Mouse (Mus musculus) stomach, postnatal 0 days (tissue): ENCODE results near the gene Begain. TPM values are rescaled to one million over a fixed set of nuclear protein-coding genes. Genes with fewer than 3 reads are reported as not detected.

ENCODE experiments used
- ATAC-seq: fragments of 200-750 bp; cut with Nextera tagmentation; 2 replicates; pipeline ENCODE4 v1.8.0; 2017; ENCODE audit not compliant: low FRiP score, low TSS enrichment
- DNase-seq: peaks from one replicate; pipeline ENCODE4 v3.0.0-alpha.2; 2016; ENCODE audit warnings: low spot score
- H3K27ac ChIP-seq: fragments of 300-500 bp; sonication (generic); replicated peaks from 2 replicates; pipeline ENCODE4 v1.5.1; 2014; ENCODE audit warnings: mild to moderate bottlenecking, control low read depth
- H3K27me3 ChIP-seq: fragments of 300-500 bp; sonication (generic); 2 replicates; pipeline ENCODE4 v1.6.1; 2014; ENCODE audit warnings: low read length; ENCODE audit not compliant: control insufficient read depth, insufficient read depth
- H3K36me3 ChIP-seq: fragments of 300-500 bp; sonication (generic); 2 replicates; pipeline ENCODE4 v1.6.1; 2014; ENCODE audit warnings: low read length, mixed read lengths; ENCODE audit not compliant: control insufficient read depth, insufficient read depth
- H3K4me1 ChIP-seq: fragments of 300-500 bp; sonication (generic); replicated peaks from 2 replicates; pipeline ENCODE4 v1.6.1; 2014; ENCODE audit warnings: antibody characterized with exemption; ENCODE audit not compliant: control insufficient read depth, insufficient read depth
- H3K4me2 ChIP-seq: fragments of 300-500 bp; sonication (generic); replicated peaks from 2 replicates; pipeline ENCODE4 v1.6.1; 2014; ENCODE audit warnings: low read depth, mild to moderate bottlenecking, control low read depth, moderate library complexity
- H3K4me3 ChIP-seq: fragments of 300-500 bp; sonication (generic); 2 replicates; pipeline ENCODE4 v1.5.1; 2014; ENCODE audit warnings: low read depth, low read length, control low read depth
- H3K9ac ChIP-seq: fragments of 300-500 bp; sonication (generic); 2 replicates; pipeline ENCODE4 v1.6.1; 2014; ENCODE audit warnings: mild to moderate bottlenecking, low read length, control low read depth, mixed read lengths
- H3K9me3 ChIP-seq: fragments of 300-500 bp; sonication (generic); 2 replicates; pipeline ENCODE4 v1.6.1; 2016; ENCODE audit warnings: low read length; ENCODE audit not compliant: control insufficient read depth
- CTCF ChIP-seq: IDR thresholded peaks from 2 replicates; pipeline ENCODE4 v1.5.1; 2016; ENCODE audit warnings: antibody characterized with exemption, low read depth, mild to moderate bottlenecking, moderate library complexity
- EP300 ChIP-seq: optimal IDR thresholded peaks from 2 replicates; pipeline ENCODE3; 2016; ENCODE audit warnings: antibody characterized with exemption
- WGBS: fragments of 180-500 bp; shearing (Covaris S2); extraction: QIAGEN DNeasy Blood & Tissue Kit; methylation state at CpG from one replicate; pipeline ENCODE4 v1.1.7; 2014; 5-methylcytosine and 5-hydroxymethylcytosine counted together
- polyA plus RNA-seq: library from polyadenylated mRNA; unstranded; fragments of >200 nt; fragmentation: Nextera tagmentation; extraction: Ambion mirVana; gene quantifications from 2 replicates; pipeline ENCODE4 v1.2.1, GENCODE M21; 2015

Gene Begain
- polyA plus RNA-seq, 1 experiment from 2014 or later, result 1.6 TPM

DNA sequence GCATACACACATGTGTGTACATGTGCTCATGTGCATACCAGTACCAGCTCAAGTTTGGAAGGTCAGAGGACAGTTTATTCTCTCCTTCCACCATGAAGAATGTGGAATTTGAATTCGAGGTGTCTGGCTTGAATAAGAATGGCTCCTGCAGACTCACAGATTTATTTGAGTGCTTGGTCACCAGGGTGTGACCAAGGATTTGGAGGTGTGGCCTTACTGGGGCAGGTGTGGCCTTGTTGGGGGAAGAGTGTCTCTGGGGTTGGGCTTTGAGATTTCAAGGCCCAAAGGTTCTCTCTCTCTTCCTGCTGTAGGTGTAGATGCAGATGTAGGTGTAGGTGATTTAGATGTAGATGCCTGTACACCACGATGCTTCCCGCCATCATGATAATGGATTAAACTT is 15.5 kb upstream of the Begain start:
- no peak for TF ChIP-seq CTCF
- TF ChIP-seq EP300, result no peak
- Histone ChIP-seq H3K4me2 (no peak overlapping the region), H3K27ac (no peak overlapping the region), H3K4me3 (no peak overlapping the region), H3K27me3 (no peaks in the 10 kb centered on the region), H3K4me1 (no peaks in the 10 kb centered on the region), H3K9ac (no peak overlapping the region), H3K9me3 (no peaks in the 10 kb centered on the region), H3K36me3 (no peaks in the 10 kb centered on the region)
- no peak for DNase-seq
- ATAC-seq, result no peak
- 80% methylated on average over 3 of the region's 3 CpGs for WGBS

DNA sequence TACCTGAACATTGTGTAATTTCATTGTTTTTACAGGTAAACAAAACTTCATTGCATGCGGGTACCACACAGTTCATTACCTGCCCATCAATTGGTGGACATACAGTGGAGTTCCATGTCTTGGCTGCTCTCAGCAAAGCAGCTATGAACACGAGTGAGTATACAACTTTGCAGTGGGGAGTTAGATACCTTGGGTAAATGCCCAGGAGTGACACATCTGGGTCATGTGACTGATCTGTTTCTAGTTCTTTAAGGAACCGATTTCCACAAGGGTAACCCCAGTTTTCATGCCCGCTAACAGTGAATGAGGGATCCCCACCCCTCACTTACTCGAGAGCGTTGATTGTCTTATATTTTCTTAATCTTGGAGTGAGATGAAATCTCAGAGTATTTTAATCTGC is 9.0 kb upstream of the Begain start:
- H3K9ac ChIP-seq, result no peak overlapping the region
- no peak for TF ChIP-seq CTCF
- TF ChIP-seq EP300, result no peak
- H3K4me1 ChIP-seq, result no peaks in the 10 kb centered on the region
- WGBS, result 66% methylated on average over 6 of the region's 6 CpGs
- no peak overlapping the region for H3K4me2 ChIP-seq
- H3K27me3 ChIP-seq, result no peaks in the 10 kb centered on the region
- ATAC-seq (no peak), DNase-seq (no peak)
- H3K4me3 ChIP-seq, result no peak overlapping the region
- H3K27ac ChIP-seq, result no peak overlapping the region
- H3K36me3 ChIP-seq, result no peaks in the 10 kb centered on the region
- H3K9me3 ChIP-seq, result no peaks in the 10 kb centered on the region

DNA sequence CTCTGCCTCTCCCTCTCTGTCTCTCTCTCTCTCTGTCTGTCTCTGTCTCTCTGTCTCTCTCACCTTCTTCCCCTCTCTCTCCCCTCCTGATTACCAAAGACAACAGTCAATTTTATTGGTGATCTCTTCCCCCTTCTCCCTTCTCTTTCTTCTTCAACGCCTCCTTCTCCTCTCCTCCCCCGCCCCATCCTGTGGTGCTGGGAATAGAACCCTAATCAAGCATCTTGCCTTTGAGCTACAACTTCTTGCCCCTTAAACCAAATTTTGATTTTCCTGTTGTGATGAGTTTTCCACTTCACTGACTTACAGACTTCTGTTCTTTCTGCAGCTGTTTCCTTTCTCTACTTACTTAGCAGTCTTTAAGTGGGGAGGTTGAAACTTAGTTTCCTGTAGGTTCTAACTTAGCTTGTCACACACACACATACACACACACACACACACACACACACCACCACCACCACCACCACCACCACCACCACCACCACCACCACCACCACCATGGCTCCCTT is 6.8 kb upstream of the Begain start:
- no peak for ATAC-seq
- no peak for DNase-seq

DNA sequence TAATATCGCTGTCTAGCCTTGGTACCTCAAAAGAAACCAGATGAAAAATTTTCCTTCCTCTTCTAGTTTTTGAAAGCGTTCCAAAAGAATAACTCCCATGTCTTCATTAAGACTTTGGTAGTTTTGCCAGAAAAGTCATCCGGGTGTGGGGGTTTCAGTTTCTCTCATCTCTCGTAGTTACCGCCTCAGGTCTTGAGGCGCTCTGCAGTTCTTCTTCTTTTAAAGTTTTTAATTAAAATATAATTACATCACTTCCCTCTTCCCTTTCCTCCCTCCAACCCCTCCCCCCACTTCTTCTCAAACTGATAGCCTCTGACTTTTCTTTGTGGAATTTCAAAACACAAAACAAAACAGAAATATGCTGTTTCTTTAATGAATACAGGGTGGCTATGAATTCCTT is 6.1 kb upstream of the Begain start:
- Histone ChIP-seq H3K27me3 (no peaks in the 10 kb centered on the region), H3K9me3 (no peaks in the 10 kb centered on the region), H3K9ac (no peak overlapping the region), H3K4me3 (no peak overlapping the region), H3K4me1 (no peaks in the 10 kb centered on the region), H3K27ac (no peak overlapping the region), H3K36me3 (no peaks in the 10 kb centered on the region), H3K4me2 (no peak overlapping the region)
- DNase-seq, result no peak
- 72% methylated on average over 6 of the region's 6 CpGs for WGBS
- no peak for ATAC-seq
- TF ChIP-seq CTCF (no peak), EP300 (no peak)

More for the DNA sequence above, 6.8 kb upstream of the Begain start:
- H3K4me3 ChIP-seq, result no peak overlapping the region
- H3K36me3 ChIP-seq, result no peaks in the 10 kb centered on the region
- H3K27ac ChIP-seq, result no peak overlapping the region
- TF ChIP-seq EP300 (no peak), CTCF (no peak)
- H3K9ac ChIP-seq, result no peak overlapping the region
- no peaks in the 10 kb centered on the region for H3K27me3 ChIP-seq
- H3K4me2 ChIP-seq, result no peak overlapping the region
- H3K9me3 ChIP-seq, result no peaks in the 10 kb centered on the region
- WGBS, result 69% methylated on average over 2 of the region's 2 CpGs
- H3K4me1 ChIP-seq, result no peaks in the 10 kb centered on the region

DNA sequence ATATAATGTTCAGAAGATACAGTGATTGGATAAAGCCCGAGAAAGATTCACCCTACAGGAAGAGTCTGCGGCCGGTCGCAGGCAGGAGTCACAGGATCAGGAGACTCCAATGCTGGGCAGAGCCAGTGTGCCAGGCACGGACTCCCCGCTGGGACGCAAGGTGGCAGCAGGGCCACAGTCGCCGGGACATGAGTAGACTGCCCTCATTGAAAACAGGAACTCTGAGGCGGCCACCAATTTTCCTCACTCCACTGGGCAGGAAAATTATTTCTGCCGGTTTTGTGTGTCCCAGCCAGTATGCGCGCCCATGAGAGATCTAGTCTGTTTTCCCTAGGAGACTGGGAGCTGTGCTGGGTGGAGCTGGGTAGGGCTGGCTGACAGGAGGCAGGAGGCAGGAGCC is 3.2 kb upstream of the Begain start:
- no peak for ATAC-seq
- 90% methylated on average over 13 of the region's 13 CpGs for WGBS
- H3K4me1 ChIP-seq, result peaks cover 3% of the 10 kb centered on the region; the same call in 1 of the 2 replicates

DNA sequence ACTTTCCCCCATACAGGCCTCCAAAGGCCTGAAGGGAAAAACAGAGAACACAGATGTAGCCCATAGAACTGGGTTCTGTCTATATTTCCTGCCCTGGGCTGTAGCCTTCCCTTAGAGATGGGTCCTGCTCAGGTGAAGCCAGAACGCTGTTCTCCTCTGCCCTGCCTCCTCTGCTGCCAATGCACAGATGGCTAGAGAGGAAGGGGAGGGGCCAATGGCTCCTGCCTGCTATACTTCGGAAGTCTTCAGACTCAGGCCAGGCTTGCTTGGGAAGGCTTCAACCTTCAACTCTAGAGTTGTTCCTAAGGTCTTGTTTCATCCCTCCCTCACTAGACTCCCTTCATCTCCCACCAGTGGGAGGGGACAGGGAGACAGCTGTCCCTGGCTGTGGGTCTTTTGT is 1.7 kb upstream of the Begain start:
- Histone ChIP-seq H3K4me3 (no peak overlapping the region), H3K9me3 (no peaks in the 10 kb centered on the region), H3K36me3 (no peaks in the 10 kb centered on the region), H3K4me2 (no peak overlapping the region), H3K27me3 (no peaks in the 10 kb centered on the region), H3K4me1 (peaks cover 3% of the 10 kb centered on the region; the same call in 1 of the 2 replicates), H3K27ac (no peak overlapping the region), H3K9ac (no peak overlapping the region)
- TF ChIP-seq EP300 (no peak), CTCF (no peak)
- WGBS, result 51% methylated on average over 2 of the region's 2 CpGs
- ATAC-seq, result no peak
- DNase-seq, result no peak

More for the DNA sequence above, 3.2 kb upstream of the Begain start:
- no peaks in the 10 kb centered on the region for H3K36me3 ChIP-seq
- no peak overlapping the region for H3K9ac ChIP-seq
- H3K27me3 ChIP-seq, result no peaks in the 10 kb centered on the region
- no peak for TF ChIP-seq EP300
- TF ChIP-seq CTCF, result no peak
- no peak for DNase-seq
- no peak overlapping the region for H3K4me2 ChIP-seq
- H3K27ac ChIP-seq, result no peak overlapping the region
- H3K9me3 ChIP-seq, result no peaks in the 10 kb centered on the region
- H3K4me3 ChIP-seq, result no peak overlapping the region
